Mouse (Mus musculus) testis, postnatal 10 days (tissue): Measurements from ENCODE around the gene Cited2.

Experiments used
- DNase-seq: peaks from one replicate; pipeline ENCODE4 v3.0.0; 2021; ENCODE audit warnings: low spot score

Cited2 gene

DNA sequence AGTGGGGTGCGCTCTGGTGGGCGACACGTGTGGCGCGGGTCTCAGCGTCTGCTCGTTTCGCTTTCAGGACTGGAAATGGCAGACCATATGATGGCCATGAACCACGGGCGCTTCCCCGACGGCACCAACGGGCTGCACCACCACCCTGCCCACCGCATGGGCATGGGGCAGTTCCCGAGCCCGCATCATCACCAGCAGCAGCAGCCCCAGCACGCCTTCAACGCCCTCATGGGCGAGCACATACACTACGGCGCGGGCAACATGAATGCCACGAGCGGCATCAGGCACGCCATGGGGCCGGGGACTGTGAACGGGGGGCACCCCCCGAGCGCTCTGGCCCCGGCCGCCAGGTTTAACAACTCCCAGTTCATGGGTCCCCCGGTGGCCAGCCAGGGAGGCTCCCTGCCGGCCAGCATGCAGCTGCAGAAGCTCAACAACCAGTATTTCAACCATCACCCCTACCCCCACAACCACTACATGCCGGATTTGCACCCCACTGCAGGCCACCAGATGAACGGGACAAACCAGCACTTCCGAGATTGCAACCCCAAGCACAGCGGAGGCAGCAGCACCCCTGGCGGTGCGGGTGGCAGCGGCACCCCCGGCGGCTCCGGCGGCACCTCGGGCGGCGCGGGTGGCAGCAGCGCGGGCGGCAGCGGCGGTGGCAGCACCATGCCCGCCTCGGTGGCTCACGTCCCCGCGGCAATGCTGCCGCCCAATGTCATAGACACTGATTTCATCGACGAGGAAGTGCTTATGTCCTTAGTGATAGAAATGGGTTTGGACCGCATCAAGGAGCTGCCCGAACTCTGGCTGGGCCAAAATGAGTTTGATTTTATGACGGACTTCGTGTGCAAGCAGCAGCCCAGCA is 1.1 kb downstream of the Cited2 start:
- DNase-seq: peak; percentile 79

DNA sequence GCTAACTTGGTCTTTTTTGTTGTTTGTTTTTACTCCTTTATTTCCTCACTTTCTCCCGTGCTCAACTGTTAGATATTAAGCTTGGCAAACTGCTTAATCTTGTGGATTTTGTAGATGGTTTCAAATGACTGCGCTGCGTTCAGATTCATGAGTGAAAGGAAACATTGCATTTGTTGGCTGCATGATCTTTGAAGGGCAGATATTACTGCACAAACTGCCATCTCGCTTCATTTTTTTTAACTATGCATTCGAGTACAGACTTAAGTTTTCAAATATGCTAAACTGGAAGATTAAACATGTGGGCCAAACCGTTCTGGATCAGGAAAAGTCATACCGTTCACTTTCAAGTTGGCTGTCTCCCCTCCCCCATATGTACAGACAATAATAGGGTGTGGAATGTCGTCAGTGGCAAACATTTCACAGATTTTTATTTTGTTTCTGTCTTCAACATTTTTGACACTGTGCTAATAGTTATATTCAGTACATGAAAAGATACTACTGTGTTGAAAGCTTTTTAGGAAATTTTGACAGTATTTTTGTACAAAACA is 2.1 kb downstream of the Cited2 start:
- no peak for DNase-seq

DNA sequence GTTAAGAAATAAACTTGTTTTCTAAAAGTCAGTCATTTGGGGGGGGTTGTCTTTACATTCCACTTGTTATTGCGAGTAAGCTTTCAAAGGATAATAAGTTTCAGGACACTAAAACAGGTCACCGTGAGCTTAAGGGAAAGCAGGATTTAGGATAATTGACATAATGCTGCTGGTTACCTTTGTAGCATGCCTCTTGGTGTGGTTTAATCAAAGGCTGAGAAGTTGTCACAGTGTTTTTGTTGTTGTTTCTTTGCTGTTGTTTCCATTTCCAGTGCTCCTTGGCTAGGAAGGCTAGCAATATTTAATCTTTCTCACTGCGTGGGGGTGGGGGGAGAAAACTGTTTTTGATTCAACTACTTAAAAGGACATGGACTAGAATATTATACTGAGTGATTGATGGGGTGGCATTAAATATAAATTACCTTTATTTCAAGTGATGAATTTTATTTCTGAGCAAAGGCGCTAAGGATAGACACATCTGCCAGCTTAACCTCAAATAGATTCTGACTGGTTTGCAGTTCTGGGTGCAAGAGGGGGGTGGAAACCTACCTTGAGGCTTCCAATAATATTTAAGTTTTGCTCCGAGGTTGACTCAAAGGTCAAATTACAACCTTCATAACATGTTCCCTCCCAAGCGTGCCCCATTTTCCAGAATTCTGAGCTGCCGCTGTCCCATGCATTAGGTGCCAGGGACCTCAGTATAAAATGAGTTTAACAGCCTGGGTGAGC is 2.8 kb downstream of the Cited2 start:
- DNase-seq: no peak

DNA sequence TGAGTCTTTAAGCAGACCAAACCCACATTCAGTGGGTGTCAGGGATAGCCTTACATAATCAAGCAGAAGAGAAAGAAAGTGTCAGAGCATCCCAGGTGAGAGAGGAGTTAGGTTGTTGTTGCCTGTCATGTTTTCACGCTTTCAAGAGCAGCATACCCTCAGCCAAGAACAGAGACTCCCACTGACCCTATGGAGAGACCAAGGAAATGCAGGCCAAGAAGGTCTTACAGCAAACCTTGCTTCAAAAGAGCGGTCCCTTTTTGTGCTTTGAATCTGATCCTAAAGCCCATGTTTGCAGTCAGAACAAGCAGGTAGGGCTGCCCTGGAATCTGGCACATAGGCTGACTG is 3.3 kb downstream of the Cited2 start:
- no peak for DNase-seq

DNA sequence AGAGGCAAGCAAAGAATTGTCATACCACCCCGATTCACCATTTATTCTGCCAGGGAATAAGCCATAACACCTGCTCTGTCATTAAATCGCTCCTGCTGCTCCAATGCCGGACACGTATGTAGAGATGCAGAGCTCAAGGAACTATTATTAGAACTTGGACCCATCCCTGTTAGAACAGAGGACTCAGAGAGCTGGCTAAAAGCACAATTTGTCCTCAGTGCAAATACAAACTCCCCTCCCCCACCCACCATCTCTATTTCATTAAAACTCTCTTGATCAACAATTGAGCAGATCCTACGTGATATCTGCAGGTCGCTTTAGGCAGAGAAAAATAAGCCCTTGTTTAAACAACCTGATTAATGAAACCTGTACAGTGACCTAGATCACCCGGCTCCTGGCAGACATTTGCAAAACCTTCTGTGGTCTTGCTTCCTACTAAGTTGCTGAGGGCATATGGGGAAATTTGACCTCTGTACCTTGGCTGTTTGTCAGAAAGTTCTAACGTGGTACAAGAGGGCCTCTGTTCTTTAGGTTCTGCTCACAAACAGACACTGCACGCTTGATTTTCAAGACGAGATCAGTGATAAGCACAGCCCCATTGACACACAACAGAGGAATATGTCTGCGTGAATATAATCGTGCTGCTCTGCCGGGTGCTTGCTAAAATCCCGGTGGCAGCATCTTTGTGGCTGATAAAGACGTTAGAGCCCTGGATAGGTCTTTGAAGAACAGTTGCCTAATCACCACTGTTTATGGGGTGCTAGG is 4.3 kb downstream of the Cited2 start:
- no peak for DNase-seq

DNA sequence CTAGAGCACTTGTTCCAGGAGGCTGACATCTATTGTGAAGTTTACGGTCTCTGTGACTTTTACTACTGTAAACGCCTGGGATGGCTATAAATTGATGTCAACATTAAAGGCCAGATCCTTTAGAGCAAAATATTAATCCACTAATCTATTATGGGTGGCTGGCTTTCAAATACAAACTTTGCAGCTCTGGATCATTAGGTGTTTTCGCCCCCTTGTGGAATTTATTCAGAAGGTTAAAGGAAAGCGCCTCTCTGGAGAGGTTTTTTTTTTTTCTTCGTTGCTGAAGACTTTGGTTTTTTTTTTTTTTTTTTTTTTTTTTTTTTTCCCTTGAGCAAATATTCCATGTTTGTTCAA is 4.9 kb downstream of the Cited2 start:
- no peak for DNase-seq

DNA sequence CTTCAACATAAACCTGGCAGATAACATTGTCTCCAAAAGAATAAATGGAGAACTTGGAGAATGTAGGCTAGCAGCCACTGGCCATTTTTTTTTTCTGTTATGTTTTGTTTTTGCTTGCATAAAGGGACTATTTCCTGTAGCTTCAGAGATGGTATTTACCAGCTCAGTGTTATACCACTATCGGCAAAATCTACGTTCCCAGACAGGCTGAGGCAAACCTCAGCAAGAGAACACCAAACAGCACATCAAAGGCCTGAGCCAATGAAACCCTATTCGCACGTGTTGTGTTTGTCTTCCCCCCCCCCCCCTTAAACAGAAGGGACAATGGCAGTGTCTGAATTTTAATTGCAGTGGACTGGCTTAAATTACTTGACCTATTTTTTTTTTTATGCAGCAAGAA is 5.7 kb downstream of the Cited2 start:
- no peak for DNase-seq

DNA sequence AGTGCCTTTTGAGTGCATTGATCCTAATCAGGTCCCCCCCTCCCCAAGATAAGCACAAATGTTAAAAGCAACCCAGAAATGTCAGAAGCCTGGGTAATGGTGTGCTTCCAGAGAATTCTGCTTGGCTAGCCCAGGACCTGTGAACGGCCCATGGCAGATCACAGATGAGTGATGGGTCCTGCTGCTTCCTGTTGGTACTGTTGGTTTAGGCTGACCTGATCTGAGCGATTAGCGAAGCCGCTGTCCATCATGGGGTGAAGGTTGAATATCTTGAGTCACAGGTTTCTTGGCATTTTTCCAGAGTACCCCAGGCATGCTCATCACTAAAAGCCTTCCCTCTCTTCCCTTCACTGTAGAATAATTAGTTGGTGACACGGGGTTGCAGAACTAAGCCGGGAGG is 6.5 kb downstream of the Cited2 start:
- no peak for DNase-seq

DNA sequence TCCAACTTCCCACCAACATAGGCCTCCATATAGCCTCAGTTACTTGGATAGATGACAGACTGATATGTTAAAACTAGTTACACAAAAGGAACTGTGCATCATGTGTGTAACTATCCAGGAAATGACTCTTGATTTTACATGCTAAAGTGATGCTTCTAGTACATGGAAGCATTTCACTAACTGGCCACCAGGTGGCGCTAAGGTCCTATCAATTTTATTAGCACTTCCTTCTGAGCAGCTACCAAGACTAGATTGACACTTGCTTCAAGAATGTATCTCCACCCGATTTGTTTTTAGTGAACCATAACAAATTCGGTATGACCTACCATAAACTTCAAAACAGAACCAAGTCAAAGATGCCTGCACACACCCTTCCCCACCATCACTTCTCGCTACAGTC is 10.0 kb downstream of the Cited2 start:
- peak; percentile 88 for DNase-seq

DNA sequence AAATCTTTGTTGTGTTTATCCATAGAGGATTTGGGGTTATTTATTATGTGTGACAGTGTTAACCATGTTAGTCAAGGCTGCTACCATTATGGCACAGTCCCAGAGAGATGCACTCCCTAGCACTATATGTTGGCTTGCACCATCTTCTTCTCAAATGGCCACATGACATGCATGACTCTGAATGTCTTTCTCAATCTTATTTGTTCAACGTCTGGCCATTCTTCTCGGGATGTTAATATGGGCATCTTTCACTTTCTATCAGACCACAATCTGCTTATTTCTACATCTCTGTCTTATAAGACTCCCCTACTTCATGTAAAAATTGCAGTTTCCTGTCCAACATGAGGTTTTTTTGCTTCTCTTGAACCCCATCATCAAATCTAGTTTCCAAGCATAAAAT is 19.6 kb downstream of the Cited2 start:
- DNase-seq: no peak

DNA sequence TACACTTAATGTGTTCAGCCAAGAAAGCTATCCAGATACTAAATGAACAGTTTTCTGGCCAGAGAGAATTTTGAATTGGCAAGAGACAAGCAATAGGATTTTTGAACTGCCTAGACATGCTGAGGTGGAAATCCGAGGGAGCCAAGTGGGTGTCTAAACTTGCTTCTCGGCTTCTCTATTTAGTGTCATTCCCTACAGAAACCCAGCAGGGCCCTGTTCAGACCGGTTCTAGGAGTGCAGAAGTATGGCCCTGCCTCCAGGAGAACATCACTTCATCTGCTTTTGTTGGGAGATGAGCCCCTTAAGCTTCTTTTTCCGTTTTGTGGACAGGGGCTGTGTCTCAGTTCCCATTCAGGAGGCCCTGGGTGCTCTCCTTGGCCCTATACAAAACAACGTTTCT is 29.5 kb downstream of the Cited2 start:
- no peak for DNase-seq

DNA sequence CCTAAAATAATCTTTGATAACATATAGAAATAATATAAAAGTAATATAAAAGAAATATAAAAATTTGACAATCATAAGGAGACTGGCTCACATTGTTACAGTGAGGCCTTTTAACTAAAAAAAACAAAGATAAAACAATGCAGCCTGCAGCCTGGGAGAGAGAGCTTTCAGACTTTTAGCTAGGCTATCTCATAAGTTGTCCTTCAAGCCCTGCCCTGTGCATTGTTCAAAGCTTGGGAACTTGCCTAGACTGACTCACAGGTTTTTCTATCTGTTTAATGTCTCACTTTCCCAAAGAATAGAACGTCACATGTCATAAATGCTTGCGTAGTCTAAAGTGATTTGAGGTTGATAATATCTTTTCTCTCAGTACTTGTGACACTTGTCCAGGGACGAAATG is 36.8 kb downstream of the Cited2 start:
- no peak for DNase-seq

DNA sequence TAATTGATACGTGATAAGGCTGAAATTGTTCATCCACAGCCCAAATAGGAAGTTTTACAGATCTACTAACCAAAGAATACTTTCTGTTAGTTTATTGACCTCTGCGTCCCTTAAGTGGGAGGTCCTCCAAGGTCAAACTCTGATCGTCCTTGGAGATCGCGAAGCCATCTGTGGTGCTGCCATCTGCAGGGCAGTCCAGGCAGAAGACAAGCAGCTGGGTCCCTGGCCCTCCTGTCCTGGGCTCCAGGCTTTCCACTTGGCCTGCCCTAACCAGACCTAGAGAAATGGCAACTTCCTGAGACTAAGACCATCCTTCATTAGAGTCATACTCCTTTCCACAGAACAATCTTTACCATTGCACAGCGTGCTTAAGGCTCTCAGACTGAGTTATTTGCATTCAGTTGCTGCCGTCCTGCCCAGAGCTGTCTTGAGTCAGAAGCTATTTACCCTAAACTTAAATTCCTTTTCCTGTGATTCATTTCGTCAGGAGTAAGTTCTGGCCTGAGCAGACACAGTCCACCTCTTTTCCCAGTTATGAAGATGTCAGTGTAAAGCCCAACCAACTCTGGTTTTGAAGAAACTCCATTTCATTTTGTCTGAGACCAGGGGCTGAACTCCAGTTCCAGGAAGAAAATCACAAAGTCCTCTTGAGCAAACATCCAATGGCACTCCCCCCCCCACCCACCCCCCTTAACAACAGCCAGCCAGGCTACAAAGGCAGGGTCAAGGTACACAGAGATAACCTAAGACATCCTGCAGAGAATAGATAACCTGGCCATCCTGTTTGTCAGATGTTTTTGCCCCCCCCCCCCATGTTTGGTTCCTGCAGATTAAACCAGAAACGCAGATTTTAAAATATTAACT is 38.0 kb downstream of the Cited2 start:
- peak; percentile 56 for DNase-seq

DNA sequence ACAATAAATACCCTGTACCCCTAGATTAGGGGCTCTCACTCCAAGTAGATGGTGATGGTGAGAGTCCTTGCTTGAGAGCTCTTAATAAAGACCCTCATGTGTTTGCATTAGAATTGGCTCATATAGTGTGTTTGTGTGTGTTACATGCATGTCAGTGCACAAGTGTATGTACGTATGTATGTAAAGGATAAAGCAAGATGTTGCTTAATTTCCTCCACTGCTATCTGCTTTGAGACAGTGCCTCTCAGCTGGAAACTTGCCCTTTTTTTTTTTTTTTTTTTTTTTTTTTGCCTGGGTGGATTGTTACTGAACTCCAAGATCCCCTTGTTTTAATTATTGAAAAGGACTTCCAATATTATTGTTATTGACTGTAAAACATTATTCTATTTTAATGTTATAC is 38.6 kb downstream of the Cited2 start:
- DNase-seq: no peak

DNA sequence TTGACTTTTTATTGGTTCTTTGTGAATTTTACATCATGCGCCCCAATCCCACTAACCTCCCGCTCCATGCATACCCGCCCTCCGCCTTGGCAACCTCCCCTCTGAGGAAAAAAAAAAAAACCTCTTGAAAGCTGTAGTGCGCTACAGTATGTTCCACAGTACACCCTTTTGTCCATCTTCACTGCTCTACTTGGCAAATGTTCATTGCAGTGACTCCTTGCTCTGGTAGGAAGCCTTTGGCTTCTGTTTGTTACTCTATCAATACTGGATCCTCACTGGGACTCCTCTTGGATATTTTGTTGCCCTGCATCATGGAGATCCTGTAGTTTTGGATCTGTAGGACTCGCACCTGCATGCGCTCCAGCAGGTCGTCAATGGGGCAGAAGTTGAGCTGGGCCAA is 39.9 kb downstream of the Cited2 start:
- no peak for DNase-seq

DNA sequence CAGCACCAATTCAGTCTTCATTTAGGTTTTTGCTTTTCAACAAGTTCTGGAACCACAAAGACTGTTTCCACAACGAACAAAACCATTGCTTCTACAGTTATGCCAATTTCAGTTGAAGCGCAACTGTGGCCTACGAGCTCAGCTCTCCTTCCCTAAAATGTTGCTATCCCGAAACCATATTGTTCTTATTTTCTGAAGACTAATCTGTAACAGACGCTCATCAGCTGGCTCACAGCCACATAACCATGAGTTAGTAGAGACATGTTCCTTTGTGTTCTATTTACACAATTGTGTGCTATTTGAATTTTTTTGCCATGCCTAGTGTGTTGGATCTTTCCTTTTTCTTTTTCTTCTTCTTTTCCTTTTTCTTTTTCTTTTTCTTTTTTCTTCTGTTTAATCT is 46.8 kb downstream of the Cited2 start:
- no peak for DNase-seq

DNA sequence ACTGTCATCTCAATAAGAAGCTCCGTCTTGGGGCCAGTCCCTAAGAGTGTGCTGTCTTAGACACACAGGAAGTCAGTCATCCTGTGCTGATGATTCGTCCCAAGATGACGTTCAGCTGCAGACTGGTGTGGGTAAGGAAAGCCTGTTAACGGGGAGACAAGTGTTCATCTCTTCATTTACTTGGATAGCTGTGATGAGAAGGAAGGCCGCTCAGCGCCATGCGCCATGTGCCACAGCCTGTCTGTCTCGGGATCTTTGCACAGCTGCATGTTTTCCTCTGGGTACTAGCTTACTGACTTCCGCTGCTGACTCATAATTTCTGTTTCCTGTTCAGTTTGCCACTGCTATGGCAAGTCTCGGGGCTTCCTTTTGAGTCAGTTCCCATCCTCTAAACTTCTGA is 49.3 kb downstream of the Cited2 start:
- DNase-seq: no peak

DNA sequence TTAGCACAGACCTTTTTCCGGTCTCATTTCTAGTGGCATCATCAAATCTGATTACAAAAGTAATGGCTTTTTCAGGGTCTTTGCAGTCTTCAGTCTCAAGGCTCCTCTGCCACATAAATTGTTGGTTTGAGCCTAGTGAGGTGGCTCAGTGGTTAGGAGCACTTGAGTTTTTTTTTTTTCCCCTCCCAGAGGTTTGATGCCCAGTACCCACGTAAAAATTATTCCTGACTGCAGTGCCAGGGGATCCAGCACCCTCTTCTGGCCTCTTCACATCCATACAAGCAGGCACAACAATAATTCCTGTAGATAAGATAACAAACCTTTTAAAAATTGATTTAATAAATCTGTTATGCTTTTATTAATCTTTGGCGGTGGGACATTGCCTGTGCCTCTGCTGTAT is 51.3 kb downstream of the Cited2 start:
- DNase-seq: no peak

DNA sequence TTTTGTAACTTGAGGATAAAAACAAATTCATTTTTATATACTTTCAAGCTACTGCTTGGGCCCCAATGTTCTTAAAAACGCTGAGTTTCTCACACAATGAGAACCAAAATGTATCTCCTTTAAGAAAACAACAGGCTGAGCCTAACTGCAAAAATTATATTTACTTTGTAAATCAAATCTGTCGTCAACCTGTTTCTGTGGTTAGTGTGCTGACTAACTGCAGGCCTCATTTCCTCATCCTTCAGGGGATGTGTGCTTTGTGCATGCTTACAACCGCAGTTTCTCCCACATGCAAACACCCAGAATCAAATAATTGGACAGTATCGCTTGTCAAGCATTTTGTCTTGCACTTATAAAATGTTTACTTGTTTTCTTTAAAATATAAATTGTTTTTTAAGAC is 52.1 kb downstream of the Cited2 start:
- no peak for DNase-seq
